Mouse (Mus musculus) Muller cell, postnatal 12 days (primary cell): Measurements from ENCODE around the gene B130006D01Rik.

Experiments used
- DNase-seq: peaks from one replicate; pipeline ENCODE4 v3.0.0-alpha.2; 2015; ENCODE audit errors: inconsistent ontology term

Gene B130006D01Rik

DNA sequence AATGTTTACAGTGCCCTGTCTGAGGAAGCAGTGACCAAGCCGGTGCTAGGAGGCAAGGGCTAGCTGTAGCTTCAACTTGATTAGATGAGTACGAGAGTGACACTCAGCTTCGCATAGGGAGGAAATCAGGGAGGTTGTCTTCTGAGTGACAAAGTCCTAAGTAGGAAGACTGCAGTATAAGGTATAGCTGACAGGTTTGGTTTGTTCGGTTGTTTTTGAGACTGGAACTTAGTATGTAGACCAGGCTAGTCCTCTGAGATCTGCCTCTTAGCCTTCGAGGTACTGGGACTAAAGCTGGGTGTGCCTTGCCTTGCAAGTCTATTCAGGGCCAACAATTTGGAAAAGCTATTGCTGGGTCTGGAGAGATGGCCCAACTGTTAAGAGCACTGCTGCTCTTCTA is at the start of gene B130006D01Rik:
TSS of gene B130006D01Rik (plus strand) at position 301 of the 400 bp plus-strand sequence.
- no peak for DNase-seq

DNA sequence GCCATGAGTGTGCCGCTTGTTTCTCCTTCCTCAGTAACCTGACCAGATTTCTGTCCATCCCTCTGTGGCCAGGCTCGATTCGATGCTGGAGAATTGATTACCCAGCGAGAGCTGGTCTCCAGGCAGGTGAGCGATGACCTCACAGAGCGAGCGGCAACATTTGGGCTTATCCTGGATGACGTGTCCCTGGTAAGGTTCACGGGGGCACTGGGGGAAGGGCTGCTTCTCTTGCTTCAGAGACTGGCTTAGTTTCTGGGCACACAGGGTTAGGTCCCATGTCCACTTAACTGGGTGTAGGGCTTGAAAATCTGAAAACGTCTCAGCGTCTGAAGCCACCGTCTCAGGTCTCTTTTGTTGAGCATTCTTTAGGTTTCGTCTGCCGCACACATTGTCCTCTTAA is 47.9 kb upstream of the B130006D01Rik start:
- no peak for DNase-seq

- no peak for DNase-seq
Measured at GRCm38 (mm10) chr11:95676307-95676706, 47.1 kb upstream of the B130006D01Rik start.

- no peak for DNase-seq
Measured at GRCm38 (mm10) chr11:95677925-95678701, 45.3 kb upstream of the B130006D01Rik start.

- DNase-seq = no peak
Measured at GRCm38 (mm10) chr11:95681995-95682601, 41.3 kb upstream of the B130006D01Rik start.

DNA sequence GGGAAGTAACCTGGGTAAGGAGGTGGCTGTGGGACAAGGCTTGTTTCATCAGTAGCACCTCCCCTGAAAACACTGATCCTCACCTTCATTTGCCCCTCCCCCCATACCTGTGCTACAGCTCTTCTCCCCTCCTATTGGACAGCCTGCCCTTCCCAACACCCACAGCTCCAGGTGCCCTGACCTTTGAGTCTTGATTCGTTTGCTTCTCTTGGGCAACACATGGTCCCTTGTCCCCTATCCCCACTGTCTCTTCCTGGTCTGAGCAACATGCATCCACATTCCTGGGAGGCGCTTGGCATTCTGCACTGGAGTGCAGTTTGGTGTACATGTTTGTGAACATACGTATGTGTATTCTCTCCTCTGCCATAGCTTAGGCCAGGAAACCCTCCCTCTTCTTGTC is 40.4 kb upstream of the B130006D01Rik start:
- no peak for DNase-seq

GRCm38 (mm10) chr11:95686031-95686430 is 37.4 kb upstream of the B130006D01Rik start:
- peak; percentile 69 for DNase-seq

DNA sequence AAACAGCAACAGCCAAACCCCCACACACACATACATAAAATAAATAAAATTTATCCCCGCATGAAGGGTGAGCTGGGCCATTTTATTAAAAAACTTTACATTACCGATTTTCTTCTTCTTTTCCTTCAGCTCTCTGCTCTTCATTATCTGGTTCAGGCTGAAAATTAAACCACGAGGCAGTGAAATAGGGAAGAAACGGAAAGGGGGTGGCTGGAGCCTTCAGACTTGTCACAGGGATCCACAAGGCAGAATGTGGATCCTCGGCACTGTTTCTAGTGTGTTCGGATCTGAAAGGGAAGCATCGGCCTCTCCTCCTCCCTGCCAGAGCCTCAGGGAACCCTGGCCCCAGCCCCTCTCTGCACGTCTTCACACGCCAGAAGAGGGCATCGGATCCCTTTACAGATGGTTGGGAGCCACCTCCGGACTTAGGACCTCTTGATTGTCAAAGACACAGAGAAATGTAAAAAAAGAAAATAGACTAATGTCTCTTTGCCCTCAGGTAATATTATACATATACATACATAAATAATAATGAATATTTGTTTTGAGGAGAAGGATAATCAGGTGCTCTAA is 36.2 kb upstream of the B130006D01Rik start:
- DNase-seq = peak; percentile 26

DNA sequence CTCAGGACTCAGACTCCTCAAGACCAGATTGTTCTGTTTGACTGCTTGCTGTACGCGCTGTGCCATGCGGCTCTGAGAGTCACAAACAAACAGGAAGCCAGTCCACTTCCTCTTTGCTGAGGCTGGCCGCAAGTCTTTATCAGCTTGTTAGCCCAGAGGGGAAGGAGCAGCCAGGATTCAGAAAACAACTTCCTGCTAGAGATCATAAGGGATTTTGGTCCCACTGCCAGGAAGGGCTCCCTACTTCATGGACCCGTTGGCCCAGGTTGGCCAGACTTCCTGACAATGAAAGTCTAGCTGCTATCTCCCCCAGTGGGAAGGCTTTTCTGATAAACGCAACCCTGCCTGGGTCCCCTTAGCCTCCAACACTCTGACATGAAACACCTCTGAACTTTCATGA is 34.9 kb upstream of the B130006D01Rik start:
- no peak for DNase-seq

- no peak for DNase-seq
Measured at GRCm38 (mm10) chr11:95688981-95689380, 34.4 kb upstream of the B130006D01Rik start.

- DNase-seq = no peak
Measured at GRCm38 (mm10) chr11:95689544-95689943, 33.8 kb upstream of the B130006D01Rik start.

GRCm38 (mm10) chr11:95698541-95698940 is 24.8 kb upstream of the B130006D01Rik start:
- no peak for DNase-seq

- DNase-seq = no peak
Measured at GRCm38 (mm10) chr11:95700778-95701739, 22.3 kb upstream of the B130006D01Rik start.

DNA sequence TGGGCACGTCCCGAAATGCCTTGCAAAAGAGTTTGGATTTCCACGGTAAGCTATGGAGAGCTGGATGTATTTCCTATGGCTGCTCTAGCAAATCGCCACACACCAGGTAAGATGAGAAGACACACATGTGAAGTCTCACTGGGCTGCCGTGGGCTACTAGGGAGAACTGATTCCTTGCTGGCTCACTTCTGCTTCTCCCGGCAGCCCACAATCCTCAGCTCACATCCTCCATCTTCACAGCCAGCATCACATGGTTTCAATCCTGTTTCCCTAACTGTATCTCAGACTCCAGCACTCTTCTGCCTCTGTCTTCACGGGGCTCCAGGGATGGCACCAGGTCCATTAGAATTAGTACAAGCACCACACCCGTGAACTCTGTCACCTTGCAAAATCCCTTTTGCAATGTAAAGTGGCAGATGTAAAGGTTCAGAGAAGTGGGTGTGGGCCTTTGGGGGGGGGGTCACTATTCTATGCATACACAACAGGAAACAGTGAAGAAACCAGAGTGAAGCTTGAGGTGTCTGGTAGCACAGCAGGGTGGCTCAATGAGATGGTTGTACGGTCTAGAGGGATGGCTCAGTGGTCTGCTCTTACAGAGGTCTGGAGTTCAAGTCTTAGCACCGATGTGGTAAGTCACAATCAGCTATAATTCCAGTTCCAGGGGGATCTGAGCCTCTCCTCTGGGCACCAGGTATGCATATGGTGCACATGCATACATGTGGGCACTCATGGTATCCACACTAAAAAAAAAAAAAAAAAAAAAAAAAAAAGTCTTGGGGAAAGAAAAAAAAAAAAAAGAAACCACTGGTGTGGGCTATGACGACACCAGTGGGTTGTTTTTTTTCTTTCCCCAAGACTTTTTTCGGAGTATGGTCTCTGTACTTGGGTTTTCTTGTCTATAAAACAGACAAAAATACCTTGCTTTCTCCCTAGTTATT is 19.1 kb upstream of the B130006D01Rik start:
- no peak for DNase-seq

GRCm38 (mm10) chr11:95704970-95705330 is 18.4 kb upstream of the B130006D01Rik start:
- DNase-seq = no peak

GRCm38 (mm10) chr11:95709534-95710040 is 13.8 kb upstream of the B130006D01Rik start:
- no peak for DNase-seq

DNA sequence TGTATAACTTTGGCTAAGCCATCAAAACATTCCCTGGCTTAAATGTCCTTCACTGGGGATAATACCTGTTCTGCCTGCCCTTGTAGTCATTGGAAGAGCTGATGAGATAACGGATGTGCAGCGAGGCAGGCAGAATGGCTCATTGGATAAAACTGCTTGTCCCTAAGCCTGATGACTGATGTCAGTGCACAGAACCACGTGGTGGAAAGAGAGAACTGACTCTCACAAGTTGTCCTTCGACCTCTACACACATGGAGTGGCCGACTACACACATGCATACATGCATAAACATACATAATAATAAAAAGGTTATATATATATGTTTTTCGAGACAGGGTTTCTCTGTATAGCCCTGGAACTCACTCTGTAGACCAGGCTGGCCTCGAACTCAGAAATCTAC is 12.9 kb upstream of the B130006D01Rik start:
- no peak for DNase-seq

GRCm38 (mm10) chr11:95712085-95712562 is 11.3 kb upstream of the B130006D01Rik start:
- peak; percentile 44 for DNase-seq

GRCm38 (mm10) chr11:95712563-95713224 is 10.7 kb upstream of the B130006D01Rik start, which contains the start of gene Zfp652:
Gene Zfp652 (plus strand): TSS chr11:95712673.
- peak; percentile 87 for DNase-seq
